Mouse (Mus musculus) bone marrow, adult 2 months (tissue): ENCODE measurements around the gene Dnajc13.

Experiments used
- CTCF ChIP-seq: fragments of 200-500 bp; IDR thresholded peaks from 2 replicates; pipeline ENCODE4 v1.5.1; 2011; ENCODE audit warnings: low read length, control low read depth; ENCODE audit not compliant: control insufficient read depth, insufficient read depth
- POLR2A ChIP-seq: fragments of 200-500 bp; IDR thresholded peaks from 2 replicates; pipeline ENCODE4 v1.6.1; 2011; ENCODE audit warnings: low read depth, mild to moderate bottlenecking, control low read depth, low read length, borderline replicate concordance; ENCODE audit not compliant: control insufficient read depth

DNA sequence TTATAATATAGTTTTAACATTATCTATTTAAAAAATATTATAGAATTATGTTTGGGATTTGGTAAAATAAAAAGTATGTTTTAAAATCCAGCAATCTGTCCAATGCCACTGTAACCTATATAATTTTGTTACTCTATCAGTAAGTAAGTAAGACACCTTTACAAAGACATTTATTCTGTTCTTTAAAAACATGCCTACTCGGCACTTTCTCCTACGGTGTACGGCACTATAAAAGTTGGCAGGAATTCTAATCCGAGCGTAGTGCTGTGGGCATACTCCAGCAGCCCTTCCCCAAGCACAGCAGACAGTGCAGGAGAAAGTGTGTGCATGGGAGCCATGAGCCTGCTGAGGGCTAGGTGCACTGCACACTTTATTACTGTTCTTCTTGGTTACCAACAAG, 75.7 kb downstream of the Dnajc13 start:
- TF ChIP-seq POLR2A (no peak), CTCF (no peak)
